Mouse (Mus musculus) small intestine, adult 10 weeks (tissue): ENCODE measurements around the gene Sprr2h. TPM values are rescaled to one million over a fixed set of nuclear protein-coding genes. Genes with fewer than 3 reads are reported as not detected.

Experiments used
- polyA plus RNA-seq: library from polyadenylated mRNA; stranded (reverse); fragments of 350-450 nt; fragmentation: Illumina TruSeq; extraction: RNeasy Lipid Tissue Mini Kit (QIAGEN cat#74804); gene quantifications from one replicate; pipeline ENCODE4 v1.2.3, GENCODE M21; 2014; ENCODE audit warnings: low replicate concordance

Gene Sprr2h
- not detected for polyA plus RNA-seq

DNA sequence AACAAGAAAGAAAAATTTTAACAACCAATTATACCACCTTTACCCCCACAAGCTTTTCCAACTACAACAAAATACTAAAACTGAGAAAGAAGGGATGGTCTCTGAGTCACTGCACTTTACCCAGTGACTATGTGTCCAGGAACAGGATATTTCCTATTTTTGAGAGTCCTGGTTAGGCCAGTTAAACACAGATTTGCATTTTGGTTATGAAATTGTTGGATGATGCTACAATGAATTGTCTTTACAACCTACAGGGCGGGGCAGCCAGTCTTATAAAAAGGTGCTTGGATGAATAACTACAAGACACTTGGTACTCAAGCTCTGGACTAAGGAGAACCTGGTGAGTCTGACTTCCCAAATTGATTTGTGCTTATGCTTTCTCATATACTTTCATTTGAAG is at the start of gene Sprr2h:
TSS of gene Sprr2h (plus strand) at position 301 of the 400 bp plus-strand sequence.

DNA sequence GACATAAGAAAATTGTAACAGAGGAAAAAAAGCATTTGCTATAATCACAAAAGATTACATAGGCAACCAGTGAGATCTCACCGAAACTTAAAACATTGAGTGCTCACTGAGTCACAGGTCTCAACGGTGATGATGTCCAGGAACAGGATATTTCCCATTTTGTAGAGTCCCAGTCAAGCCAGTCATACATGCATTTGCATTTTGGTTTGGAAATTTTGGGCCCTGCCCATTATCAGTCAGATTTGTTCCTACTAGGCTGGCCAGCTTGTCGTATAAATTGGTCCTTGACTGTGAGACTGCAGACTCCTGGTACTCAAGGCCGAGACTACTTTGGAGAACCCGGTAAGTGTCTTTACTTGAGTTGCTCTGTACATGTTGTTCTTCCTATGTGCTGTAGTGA is 46.6 kb upstream of the Sprr2h start, which contains the start of gene Sprr2d:
TSS of gene Sprr2d (plus strand) at position 301 of the 400 bp plus-strand sequence.

DNA sequence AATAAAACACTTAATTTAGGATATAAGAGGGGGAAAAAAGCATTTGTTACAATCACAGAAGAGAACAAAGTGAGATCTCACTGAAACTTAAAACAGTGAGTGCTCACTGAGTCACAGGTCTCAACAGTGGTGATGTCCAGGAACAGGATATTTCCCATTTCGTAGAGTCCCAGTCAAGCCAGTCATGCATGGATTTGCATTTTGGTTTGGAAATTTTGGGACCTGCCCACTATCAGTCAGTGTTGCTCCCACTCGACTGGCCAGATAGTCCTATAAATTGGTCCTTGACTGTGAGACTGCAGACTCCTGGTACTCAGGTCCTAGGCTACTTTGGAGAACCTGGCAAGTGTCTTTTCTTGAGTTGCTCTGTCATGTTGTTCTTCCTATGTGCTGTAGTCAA is 33.6 kb upstream of the Sprr2h start, which contains the start of gene Sprr2e:
TSS of gene Sprr2e (plus strand) at position 301 of the 400 bp plus-strand sequence.

DNA sequence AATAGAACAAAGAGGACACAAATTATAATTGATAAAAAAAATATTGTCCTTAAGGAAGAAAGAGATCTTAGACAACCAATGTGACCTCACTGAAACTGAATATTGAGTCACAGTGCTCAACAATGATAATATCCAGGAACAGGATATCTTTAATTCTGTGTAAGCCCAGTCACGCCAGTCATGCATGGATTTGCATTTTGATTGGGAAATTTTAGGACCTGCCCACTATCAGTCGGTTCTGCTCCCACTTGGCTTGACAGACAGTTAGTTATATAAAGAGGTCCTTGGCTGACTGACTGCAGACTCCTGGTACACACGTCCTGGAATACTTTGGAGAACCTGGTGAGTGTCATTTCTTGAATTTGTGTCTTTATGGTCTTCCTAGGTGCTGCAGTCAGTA is 20.6 kb upstream of the Sprr2h start, which contains the start of gene Sprr2f:
TSS of gene Sprr2f (plus strand) at position 301 of the 400 bp plus-strand sequence.

DNA sequence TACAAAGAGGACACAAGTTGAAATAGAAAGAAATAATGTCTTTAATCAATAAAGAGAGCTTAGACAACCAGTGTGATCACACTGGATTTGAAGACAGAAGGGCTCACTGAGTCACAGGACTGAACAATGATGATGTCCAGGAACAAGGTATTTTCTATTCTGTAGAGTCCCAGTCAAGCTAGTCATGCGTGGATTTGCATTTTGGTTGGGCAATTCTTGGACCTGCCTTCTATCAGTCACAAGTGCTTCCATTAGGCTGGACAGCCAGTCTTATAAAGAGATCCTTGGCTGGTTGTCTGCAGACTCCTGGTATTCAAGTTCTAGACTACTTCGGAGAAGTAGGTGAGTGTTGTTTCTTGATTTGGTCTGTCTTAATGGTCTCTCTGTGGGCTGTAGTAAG is 22.2 kb downstream of the Sprr2h start, which contains the start of gene Sprr2i:
TSS of gene Sprr2i (plus strand) at position 301 of the 400 bp plus-strand sequence.

DNA sequence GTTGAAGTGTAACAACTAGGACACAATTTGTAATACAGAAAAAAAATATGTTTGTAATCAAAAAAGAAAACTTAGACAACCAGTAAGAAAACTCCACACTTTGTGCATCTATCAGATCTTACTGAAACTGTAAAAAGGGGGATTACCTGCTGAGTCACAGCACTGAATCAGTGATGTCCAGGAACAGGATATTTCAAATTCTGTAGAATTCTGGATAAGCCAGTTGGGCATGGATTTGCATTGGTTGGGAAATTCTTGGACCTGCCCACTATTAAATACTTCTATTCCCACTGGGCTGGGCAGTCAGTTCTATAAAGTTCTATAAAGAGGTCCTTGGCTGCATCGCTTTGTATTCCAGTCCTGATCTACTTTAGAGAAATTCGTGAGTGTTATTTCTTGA is 32.3 kb downstream of the Sprr2h start, which contains the start of gene Sprr2j-ps:
TSS of gene Sprr2j-ps (plus strand) at position 301 of the 400 bp plus-strand sequence.

DNA sequence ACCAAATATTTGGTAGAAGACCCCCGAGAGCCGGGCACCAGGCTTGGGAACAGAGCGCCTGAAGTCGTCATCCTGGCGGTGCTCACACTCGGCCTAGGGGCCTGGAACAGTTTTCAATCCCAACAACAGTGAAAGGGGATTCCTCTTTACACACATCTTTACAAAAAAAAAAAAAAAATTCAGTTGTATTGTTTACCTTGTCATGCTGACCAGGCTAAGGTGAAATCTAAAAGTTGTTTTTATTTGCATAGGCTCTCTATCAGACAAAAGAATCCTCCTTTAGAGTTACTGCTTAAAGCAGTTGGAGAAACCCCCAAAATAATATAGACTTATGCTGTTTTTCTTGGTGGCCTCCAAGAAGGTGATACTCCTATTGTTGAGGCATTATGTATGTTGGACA is 43.8 kb downstream of the Sprr2h start, which contains the start of gene Gm9774:
TSS of gene Gm9774 (minus strand) at position 101 of the 400 bp plus-strand sequence.

DNA sequence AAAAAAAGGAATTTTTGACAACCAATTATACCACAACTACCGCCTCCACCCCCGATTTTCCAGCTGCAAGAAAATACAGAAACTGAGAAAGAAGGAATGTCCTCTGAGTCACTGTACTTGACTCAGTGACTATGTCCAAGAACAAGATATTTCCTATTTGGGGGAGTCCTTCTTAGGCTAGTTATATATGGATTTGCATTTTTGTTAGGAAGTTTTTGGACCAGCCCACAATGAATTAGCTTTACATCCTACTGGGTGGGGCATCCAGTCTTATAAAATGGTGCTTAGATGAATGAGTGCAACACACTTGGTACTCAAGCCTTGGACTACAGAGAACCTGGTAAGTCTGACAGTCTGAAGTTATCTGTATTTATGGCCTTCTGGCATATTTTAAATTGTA is 46.8 kb downstream of the Sprr2h start, which contains the start of gene Sprr2k:
TSS of gene Sprr2k (plus strand) at position 301 of the 400 bp plus-strand sequence.

Other genes with a start within 250 kb of the Sprr2h start
- not detected for gene Lelp1, start 242.9 kb upstream of the Sprr2h start, polyA plus RNA-seq
- 193 TPM for gene Sprr2a1, start 169.9 kb upstream of the Sprr2h start, polyA plus RNA-seq
- gene Sprr2a2, start 169.8 kb upstream of the Sprr2h start, polyA plus RNA-seq: 459 TPM
- gene Sprr2a3, start 100.3 kb upstream of the Sprr2h start, polyA plus RNA-seq: 13.9 TPM
- gene Sprr2b, start 69.1 kb upstream of the Sprr2h start, polyA plus RNA-seq: not detected
- not detected for gene Sprr2d, start 46.5 kb upstream of the Sprr2h start, polyA plus RNA-seq
- not detected for gene Sprr2e, start 33.5 kb upstream of the Sprr2h start, polyA plus RNA-seq
- not detected for gene Sprr2f, start 20.5 kb upstream of the Sprr2h start, polyA plus RNA-seq
- gene Sprr2i, start 22.3 kb downstream of the Sprr2h start, polyA plus RNA-seq: not detected
- gene Sprr2j-ps, start 32.4 kb downstream of the Sprr2h start, polyA plus RNA-seq: not detected
- 5.0 TPM for gene Gm9774, start 43.7 kb downstream of the Sprr2h start, polyA plus RNA-seq
- not detected for gene Sprr2k, start 46.9 kb downstream of the Sprr2h start, polyA plus RNA-seq
- not detected for gene Sprr1b, start 53.1 kb downstream of the Sprr2h start, polyA plus RNA-seq
- not detected for gene Sprr3, start 73.0 kb downstream of the Sprr2h start, polyA plus RNA-seq
- gene Sprr1a, start 100.2 kb downstream of the Sprr2h start, polyA plus RNA-seq: 1.4 TPM
- not detected for gene Sprr4, start 114.8 kb downstream of the Sprr2h start, polyA plus RNA-seq
- gene 2310046K23Rik, start 148.8 kb downstream of the Sprr2h start, polyA plus RNA-seq: not detected
- gene Ivl, start 188.1 kb downstream of the Sprr2h start, polyA plus RNA-seq: not detected
- 0.93 TPM for gene Smcp, start 203.3 kb downstream of the Sprr2h start, polyA plus RNA-seq
- not detected for gene 2210017I01Rik, start 221.8 kb downstream of the Sprr2h start, polyA plus RNA-seq
- gene Lce6a, start 236.0 kb downstream of the Sprr2h start, polyA plus RNA-seq: not detected